Mouse (Mus musculus) embryonic fibroblast, embryonic 13.5 days (primary cell): ENCODE measurements at regions not wholly inside any gene's neighbourhood (a gene's known extent, or its start where the extent isn't known, plus 50 kb on each side); places are given as distances from the start of the nearest gene placed in this dataset.

ENCODE experiments used
- CTCF ChIP-seq: IDR thresholded peaks from 2 replicates; pipeline ENCODE4 v1.5.1; 2011; ENCODE audit warnings: mild to moderate bottlenecking, control low read depth, low read length, moderate library complexity, borderline replicate concordance; ENCODE audit not compliant: insufficient read depth
- POLR2A ChIP-seq: IDR thresholded peaks from 2 replicates; pipeline ENCODE4 v1.6.1; 2011; ENCODE audit warnings: low read depth, mild to moderate bottlenecking, control low read depth, low read length, moderate library complexity

- TF ChIP-seq POLR2A, result no peak
- no peak for TF ChIP-seq CTCF
These were observed 106.1 kb upstream of the Zfp462 start for GRCm38 (mm10) chr4:54838794-54839193.
